Mouse (Mus musculus) cerebellum, adult (tissue): ENCODE results near the gene Mfap5.
"Not testable (repeated sequence)": the region's sequence is repeated elsewhere in the genome, so short reads cannot be mapped to it uniquely, and the experiment has no call there.

Experiments
- ATAC-seq: cut with Nextera tagmentation; 2 replicates; pipeline ENCODE4 v1.9.2; 2017; ENCODE audit warnings: mild to moderate bottlenecking, moderate library complexity, mixed read lengths; ENCODE audit not compliant: insufficient number of reproducible peaks, low FRiP score, low TSS enrichment

The Mfap5 gene

DNA sequence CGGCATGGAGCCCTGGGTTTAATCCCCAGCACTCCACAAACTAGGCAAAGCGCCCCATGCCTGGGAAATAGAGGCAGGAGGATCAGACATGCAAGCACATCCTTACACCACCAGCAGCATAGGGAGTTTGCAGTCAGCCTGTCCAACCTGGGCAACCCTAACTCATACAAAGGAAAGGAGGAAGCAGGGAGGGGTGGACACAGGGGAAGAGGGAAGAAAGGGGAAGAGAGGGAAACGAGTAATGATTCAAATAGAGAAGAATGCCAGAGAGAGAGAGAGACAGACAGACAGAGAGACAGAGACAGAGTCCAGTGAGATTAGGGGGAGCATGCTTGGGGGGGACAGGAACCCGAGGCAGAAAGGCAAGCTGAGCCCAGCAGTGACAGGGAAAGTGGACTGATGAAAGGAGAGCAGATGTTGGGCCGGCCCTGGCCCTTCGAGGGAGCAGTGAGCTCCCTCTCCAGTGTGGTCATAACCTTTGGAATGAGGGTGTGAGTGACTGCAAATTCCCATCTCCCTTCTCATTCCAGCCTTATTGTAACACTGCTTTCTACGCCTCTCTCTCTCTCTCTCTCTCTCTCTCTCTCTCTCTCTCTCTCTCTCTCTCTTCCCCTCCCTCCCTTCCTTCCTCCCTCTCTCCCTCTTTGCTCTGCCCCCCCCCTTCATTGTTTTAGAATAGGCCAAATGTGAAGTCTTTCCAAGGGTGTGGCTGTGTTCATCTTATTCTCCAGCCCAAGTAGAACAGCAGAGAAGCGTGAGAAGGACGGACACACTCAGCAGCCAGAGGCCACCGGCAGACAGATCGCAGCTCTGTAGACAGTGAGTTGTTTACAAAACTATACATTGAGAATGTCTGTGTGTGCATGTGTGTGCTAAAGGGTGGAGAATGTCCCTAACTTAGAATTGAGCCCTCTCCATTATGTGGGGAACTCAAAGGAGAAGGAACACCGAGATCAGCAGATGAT is 7.6 kb downstream of the Mfap5 start:
- no peak for ATAC-seq

DNA sequence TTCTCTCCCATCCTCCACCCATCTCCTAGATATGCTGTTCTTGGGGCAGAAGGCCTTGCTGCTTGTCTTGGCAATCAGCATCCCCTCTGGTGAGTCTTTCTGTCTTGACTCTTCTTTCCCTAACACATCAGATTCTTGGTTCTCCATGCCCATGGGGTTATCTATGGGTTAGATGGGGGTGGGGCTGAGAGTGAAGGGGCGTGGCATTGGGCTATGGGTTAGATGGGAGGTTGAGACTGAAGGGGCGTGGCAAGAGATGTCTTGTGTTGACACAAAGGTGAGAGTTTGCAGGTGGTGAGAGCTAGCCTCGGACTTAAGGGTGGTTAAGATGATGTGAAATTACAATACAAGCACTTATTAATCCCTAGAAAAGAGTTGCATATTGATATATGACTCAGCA is 8.7 kb downstream of the Mfap5 start:
- no peak for ATAC-seq

DNA sequence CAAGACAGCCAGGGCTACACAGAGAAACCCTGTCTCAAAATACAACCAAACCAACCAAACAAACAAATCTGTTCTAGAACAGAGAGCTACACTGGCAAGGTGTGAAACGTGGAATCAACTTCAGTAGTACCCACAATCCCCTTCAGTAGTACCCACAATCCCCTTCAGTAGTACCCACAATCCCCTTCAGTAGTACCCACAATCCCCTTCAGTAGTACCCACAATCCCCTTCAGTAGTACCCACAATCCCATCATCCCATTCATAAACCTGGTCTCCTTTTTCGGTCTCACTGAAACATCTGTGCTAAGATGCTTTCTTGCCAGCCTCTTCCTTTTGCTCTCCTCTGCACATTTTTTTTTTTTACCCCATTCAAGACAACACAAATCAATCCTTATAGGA is 10.1 kb downstream of the Mfap5 start:
- not testable (repeated sequence) for ATAC-seq

DNA sequence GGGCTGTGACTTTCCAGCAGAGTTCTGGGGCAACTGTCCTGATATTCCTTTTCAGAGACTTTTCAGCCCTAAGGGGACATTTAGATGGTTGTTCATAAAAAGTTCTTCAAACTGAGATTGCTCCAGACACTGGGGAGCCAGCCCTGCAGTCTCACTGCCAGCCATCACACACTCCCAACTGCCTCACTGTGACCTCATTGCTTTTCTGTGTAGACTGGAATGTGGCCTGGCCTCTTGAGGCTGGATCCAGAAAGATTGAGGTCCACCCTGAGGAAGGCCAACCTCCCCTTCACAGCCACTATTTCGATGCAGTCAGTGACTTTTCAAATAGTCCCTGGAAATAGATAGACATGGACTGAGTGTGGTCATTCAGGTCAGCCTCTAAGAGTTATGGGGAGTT is 12.0 kb downstream of the Mfap5 start:
- no peak for ATAC-seq

DNA sequence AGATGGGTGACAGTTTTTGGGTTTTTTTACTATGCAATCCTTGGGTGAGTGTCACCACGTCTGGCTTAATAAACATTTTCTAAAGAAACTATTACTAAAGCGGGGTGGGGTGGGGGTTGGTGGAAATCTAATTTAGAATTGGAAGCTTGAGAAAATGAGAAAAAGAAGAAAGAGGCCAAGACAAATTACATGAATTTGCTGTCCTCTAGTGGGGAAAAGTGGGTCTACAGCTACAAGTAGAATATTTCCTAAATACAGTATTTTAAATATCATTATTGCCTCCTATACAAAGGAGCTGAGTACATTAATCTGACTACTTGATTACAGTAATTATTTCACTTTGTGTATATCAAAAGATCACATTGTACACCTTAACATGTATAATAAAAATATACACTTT is 13.7 kb downstream of the Mfap5 start:
- ATAC-seq: no peak

DNA sequence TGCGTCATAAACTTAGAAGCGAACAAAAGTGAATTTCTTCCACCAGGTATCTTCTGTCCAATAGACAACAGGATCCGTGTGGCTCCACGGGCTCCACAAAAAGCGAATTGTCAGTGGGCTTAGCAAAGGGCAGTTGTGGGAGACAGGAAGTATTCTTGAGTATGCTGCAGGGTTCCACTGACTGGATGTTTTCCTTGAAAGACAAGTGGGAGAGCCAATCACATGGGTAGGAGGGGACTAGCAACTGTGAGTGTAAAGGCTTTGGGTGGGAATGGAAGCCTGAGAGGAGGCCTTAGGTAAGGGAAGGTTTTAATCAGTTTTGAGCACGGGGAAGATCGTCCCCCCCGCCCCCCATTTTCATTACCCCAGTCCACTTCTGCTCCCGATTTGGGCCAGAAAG is 16.9 kb downstream of the Mfap5 start:
- no peak for ATAC-seq

DNA sequence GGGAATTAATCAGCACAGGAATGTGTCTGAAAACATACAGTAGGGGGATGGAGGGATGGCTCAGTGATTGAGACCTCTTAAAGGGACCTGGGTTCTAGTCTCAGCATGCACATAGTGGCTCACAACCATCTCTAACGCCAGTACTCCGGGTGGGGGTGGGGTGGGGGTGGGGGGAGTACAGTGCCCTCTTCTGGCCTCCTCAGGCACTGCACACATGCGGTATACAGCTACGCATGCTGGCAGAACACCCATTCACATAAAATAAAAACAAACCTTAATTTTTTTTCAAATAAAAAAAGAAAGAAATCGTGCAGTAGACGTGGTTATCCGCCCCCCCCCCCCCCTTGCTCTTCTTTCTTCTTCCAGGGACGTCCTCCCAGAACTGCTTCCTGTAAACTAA is 17.6 kb downstream of the Mfap5 start:
- no peak for ATAC-seq

DNA sequence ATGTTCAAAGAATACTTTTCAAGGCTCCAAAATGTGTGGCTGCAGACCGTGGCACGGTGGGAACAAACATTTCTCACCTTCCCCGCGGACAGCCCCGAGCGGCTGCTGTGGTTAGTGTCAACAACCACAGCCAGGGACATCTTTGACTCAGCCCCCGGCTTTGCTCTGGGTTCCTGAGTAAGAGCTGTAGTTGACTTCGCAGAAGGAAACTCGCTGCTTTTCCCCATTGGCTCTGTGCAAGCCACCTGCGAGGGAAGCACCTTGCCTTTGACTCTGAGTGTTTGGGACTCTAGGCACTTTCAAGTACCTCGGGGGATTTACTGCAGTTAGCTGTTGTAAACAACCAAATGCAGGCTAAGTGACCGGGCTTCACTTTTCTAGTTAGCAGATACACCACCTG is 22.0 kb downstream of the Mfap5 start:
- ATAC-seq: no peak

DNA sequence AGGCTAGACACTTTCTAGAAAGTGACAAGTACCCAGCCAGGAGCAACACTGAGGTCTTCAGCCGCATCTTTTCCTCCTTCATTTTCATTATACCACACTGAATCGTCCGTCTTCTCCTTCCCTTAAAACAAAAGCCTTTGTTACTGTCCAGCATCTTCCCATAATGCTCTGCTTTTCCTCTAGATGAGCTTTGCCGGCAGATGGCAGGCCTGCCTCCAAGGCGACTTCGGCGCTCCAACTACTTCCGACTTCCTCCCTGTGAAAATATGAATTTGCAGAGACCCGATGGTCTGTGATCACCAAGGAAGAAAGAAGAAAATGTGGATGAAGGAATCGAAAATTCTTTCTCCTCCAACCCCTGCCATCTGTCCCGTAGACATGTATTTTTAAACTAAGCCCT is 22.5 kb downstream of the Mfap5 start:
- ATAC-seq: no peak

DNA sequence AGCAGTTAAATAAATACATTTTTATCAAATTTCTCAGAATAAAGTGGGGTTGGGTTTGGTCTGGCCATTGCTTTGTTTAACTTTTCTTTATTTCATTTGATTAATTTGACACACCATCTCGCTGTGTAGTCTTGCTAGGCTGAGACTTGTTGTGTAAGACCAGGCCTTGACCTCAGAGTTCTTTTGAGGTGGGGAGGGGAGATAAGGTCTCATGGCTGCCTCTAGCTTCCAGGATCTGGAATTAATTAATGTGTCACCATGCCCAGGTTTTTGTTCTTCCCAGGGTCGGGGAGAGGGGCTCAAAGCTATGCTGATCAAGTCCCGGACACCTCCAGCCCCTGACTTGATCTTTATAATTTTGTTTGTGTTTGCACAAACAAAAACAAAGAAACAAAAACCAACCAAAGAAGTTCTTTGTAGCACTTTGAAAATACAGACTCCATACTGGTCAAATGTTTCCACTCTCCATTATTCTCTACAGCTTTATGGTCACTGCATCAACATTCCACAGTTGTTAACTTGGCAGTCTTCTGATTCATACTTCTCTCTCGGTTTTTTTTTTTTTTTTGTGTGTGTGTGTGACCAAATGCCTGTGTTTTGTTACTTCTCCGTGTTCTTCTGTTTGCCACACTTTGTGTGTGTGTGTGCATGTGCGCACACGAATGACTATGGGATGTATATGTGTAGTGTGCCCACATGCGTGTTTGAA is 26.0 kb downstream of the Mfap5 start:
- no peak for ATAC-seq

DNA sequence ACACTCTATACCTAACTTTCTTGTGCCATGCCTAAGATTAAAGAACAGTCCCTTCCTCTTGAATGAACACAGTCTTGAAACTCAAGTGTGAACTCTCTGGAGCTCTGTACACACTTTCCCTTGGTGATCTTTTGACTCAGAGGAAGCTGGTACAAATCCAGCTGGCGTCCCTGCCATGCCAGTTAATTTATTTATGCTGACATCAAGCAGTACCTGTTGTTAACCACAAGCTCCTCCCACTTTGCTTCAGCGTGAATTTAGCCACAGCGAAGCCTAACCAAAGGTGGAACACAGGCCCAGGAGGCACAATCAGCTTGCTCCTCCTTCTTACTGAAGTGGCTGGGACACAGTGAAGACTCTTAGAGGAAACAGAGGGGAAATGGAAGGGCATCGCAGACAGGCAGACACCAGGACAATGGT is 27.2 kb downstream of the Mfap5 start:
- ATAC-seq: no peak

DNA sequence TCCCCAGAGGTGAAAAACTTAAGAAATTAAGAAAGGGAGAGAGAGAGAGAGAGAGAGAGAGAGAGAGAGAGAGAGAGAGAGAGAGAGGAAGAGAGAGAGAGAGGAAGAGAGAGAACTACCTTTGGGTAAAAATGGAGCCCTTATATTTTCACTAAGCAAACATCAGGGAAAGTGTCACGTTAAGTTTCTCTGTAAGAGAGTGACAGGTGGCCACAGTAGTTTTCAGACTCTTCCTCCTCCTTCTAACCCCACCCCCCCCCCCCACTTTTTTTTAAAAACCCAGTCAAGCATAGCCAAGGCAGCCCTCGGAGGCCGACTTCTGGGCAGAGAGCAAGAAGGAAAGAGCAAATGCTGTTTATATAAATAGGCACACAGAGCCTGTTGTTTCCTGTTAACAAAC is 28.4 kb downstream of the Mfap5 start:
- ATAC-seq: no peak

DNA sequence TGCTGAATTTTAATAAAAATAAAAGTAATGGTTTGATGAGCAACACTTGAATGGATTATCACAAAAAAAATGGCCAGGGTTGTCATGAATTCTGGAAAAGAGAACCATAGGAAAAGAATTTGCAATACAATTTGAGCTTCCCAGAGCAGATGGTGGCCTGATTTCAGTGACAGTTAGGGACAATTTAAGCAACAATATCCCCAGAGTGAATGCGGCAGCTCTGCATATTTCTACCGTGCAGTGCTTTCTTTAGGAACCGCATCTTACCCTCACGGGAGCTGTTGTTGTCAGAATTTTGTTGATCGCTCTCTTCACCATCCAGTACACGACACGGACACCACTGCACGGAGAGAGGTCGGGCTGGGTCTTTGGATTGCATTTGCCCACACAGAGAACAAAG is 33.9 kb downstream of the Mfap5 start:
- no peak for ATAC-seq

DNA sequence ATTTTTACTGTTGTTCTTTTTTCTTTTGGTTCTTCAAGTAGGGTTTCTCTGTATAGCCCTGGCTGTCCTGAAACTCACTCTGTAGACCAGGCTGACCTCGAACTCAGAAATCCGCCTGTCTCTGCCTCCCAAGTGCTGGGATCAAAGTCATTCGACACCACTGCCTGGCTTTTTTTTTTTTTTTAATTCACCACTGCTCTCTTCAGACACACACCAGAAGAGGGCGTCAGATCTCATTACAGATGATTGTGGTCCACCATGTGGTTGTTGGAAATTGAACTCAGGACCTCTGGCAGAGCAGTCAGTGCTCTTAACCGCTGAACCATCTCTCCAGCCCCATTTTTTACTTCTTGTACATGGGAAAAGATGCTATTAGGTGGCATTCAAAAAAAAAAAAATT is 36.8 kb downstream of the Mfap5 start:
- not testable (repeated sequence) for ATAC-seq

DNA sequence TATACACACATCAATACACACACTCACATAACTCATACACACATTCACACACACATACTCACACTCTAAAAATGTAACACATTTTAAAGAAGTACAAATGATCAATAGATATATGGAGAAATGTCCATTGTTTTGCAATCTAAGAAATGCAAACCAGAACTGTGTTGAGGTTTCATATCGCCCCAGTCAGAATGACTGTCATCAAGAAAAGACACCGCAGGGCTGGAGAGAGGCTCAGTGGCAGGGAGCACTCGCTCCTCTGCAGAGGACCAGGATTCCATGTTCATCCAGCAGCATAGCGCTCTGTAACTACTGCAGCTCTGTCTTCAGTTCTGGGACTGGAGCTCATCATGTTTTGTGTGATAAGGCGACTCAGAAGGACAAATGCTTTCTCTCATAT is 37.9 kb downstream of the Mfap5 start:
- ATAC-seq: no peak

DNA sequence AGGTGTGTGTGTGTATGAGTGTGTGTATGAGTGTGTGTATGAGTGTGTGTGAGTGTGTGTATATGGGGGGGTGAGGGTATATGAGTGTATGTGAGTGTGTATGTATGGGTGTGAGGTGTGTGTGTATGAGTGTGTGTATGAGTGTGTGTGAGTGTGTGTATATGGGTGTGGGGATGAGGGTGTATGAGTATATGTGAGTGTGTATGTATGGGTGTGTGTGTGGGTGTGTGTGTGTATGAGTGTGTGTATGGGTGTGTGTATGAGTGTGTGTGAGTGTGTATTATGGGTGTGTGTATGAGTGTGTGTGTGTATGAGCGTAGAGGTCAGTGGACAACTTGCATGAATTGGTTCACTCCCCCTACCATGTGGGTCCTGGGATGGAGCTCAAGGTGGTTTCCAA is 39.0 kb downstream of the Mfap5 start:
- ATAC-seq: no peak

DNA sequence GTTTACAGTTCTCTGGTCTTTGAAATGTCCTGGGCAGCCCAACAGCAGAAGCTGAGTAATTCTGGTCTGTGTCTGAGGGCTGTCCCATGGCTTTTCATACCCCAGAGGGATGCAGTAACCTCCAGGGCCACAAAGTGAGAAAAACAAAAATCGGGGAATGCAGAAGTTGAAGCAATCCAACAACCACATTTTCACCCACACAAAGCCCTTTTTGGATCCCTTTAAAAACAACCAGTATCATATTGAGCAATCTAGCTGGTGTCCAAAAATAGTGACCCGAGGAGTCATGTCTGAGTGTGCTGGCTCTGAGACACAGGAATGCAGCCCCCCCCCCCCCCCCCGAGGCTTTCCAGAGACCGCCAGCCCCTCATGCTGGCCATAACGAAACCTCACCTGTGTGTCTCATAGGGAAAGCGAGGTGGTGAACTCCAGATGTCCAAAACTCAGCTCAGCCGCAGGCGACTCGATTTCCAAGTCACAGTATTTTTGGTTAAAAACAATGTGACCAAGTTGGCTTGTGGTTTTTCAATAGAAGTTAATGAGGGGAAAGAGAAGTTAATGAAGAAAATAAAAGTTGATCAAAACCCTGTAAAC is 39.7 kb downstream of the Mfap5 start:
- no peak for ATAC-seq

DNA sequence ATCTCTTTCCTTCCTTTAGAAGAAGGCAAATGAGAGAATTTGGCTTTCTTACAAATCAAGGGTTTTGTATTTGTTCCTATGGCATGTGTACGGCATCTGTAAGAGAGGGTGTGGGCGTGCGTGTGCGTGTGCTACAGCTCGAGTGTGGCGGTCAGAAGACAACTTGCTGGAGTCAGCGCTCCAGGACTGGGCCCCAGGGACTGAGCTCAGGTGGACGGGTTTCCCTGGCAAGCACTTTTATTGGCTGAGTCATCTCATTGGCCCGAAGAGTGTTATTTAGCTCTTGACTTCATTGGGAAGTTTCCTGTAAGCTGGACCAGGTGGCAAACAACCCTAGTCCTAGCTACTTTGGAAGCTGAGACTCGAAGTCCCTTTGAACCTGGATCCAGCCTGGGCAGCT is 40.3 kb downstream of the Mfap5 start:
- ATAC-seq: no peak

DNA sequence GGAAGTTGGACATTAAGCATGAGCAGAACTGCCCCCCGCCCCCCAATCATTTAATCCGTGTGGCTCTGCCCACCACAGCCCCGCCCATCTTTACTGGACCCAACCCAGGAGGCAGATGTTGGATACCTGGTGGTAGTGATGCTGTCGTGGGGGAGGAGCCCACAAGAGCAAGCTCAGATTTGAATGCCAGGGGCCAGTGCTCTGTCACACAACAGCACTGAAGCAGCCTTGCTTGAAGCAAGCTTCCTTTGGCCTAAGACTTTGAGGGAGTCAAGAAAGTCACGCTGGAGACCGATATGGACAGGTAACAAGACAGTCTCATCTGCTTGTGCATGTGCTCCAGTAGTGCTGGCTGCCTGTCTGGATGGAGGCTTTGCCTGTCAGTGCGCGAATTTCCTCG is 48.0 kb downstream of the Mfap5 start, which contains the start of gene Aicda:
TSS of gene Aicda (plus strand) at position 196 of the 400 bp plus-strand sequence.
- no peak for ATAC-seq

DNA sequence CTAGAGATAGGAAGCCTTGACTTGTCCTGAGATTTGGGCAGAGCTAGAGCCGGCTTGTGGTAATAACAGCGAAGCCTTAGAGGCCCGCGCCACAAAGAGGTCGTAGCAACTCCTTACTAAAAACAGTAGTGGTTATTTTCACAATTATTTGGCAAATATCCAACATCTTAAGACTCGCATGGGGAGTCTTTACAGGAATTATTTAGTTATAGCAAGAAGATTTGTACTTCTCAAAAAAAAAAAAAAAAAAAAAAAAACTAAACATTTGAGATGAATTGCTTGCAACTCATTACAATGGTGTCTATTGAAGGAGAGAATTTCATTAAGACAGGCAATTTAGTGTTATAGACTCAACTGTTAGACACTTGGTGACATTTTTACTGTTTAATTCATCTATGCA is 48.5 kb downstream of the Mfap5 start:
- ATAC-seq: no peak

DNA sequence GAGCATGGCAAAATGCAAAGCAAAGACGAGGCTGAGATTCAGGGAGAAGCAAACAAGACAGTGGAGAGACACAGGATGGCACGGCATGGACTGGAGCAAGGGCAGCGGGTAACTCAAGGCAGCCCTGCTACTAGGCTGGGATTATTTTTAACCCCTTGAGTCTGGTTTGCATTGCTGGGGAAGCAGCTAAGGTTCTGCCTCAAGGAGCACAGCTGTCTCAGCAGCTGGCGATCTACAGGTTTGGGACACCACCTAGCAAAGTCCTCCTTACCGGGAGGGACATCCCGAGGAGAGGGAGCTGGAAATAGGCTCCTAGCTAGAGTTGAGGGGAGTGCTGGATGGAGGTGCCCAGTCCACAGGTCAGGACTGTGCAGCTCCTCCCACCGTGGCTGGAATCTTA is 49.6 kb downstream of the Mfap5 start:
- no peak for ATAC-seq
